Mouse (Mus musculus) heart, adult 2 months (tissue): ENCODE results near the gene Acad10.
"Not testable (repeated sequence)": the region's sequence is repeated elsewhere in the genome, so short reads cannot be mapped to it uniquely, and the experiment has no call there.

Experiments
- CTCF ChIP-seq: fragments of 200-600 bp; IDR thresholded peaks from 2 replicates; pipeline ENCODE4 v1.8.1; 2022; ENCODE audit warnings: antibody characterized with exemption, mild to moderate bottlenecking, moderate library complexity
- EP300 ChIP-seq: fragments of 200-500 bp; IDR thresholded peaks from 2 replicates; pipeline ENCODE4 v1.6.1; 2011; ENCODE audit warnings: low read depth, low read length, control low read depth; ENCODE audit not compliant: insufficient read depth
- POLR2A ChIP-seq: fragments of 200-500 bp; IDR thresholded peaks from 2 replicates; pipeline ENCODE4 v1.6.1; 2011; ENCODE audit warnings: mild to moderate bottlenecking, low read depth, low read length, control low read depth; ENCODE audit not compliant: insufficient read depth

DNA sequence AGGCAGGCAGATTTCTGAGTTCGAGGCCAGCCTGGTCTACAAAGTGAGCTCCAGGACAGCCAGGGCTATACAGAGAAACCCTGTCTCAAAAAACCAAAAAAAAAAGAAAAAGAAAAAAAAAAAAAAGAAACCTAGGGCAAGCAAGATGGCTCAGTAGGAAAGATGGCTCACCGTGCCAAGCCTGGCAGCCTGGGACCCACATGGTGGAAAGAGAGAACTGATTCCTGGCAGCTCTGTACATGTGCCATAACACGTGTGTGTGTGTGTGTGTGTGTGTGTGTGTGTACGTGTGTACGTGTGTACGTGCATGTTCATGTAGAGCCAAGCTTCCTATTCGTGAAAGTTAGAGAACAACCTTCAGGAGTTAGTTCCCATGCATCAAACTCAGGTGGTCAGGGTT is 31.1 kb upstream of the Acad10 start:
- not testable (repeated sequence) for TF ChIP-seq POLR2A, CTCF, EP300
